Mouse (Mus musculus) heart, postnatal 36 days (tissue): ENCODE measurements around the gene 2310007B03Rik. TPM values are rescaled to one million over a fixed set of nuclear protein-coding genes. Genes with fewer than 3 reads are reported as not detected.

Experiments used
- DNase-seq, 2 experiments: peaks; one replicate each; pipeline ENCODE4 v3.0.0; 2021 to 2022
- intact Hi-C: fragments of 180-260 bp; cut with DNase I; formaldehyde crosslinking; loops from one replicate; pipeline ENCODE4 v1.15.1; 2025
- total RNA-seq, 2 experiments: library from RNA; stranded (reverse); gene quantifications; 2 replicates each; pipeline ENCODE4 v1.2.3; 2021

2310007B03Rik gene
- total RNA-seq, 2 experiments from 2014 or later: not detected

DNA sequence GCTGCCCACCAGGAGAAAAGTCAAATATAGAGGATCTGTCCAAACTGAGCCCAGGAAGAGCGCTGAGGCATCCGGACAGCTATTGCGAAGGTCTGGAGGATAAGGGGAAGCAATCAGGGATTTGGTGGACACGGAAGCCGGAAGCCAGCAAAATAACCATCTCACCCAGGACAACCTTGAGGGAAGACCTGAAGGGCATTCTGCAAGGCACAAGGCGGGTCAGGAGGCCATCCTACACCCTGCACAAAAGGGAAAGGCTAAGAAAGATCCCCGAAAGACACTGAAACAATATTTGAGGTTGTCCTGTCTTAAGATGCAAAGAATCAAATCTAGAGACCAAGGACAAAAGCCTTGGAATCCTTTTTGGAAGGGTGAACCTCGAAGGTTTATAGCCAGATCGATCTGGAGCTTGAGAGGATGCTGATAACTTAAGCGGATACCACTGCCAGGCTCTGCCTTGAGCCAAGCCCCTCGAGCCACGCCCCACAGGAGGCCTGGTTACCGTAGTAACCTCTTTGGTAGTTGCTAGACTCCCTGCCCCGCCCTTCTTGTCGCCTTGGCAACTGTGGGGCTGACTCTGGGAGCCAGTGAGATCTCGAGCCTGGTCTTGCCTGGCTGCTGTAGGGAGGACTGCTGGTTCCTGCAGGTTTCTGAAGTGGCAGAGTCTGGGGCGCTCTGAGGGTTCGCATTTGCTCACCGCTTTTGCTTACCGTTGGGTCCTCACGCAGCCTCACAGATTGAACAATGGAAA is 45.9 kb downstream of the 2310007B03Rik start:
- peak; percentile 34 to 35 for DNase-seq

DNA sequence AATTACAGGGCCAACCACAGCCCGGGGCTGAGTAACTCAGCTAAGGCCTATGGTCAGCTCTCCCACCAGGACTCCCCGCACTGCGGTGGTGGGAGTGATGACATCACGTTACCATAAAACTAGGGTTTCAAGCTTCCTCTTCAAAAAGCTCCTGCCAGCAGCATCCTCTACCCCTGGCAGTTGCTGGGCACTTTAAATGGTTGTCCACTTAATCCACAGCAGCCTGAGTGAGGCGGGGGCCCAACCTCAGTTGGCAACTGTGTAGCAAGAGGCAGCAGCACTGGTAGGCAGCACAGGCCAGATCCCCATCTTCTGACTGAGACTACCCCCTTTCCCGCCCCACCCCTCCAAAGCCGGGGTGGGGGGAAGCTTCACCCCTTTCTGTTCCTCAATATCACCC is 58.0 kb downstream of the 2310007B03Rik start:
- DNase-seq: no peak
- intact Hi-C loops: no loop called here

More for the DNA sequence above, 45.9 kb downstream of the 2310007B03Rik start:
- intact Hi-C loops: no loop called here

DNA sequence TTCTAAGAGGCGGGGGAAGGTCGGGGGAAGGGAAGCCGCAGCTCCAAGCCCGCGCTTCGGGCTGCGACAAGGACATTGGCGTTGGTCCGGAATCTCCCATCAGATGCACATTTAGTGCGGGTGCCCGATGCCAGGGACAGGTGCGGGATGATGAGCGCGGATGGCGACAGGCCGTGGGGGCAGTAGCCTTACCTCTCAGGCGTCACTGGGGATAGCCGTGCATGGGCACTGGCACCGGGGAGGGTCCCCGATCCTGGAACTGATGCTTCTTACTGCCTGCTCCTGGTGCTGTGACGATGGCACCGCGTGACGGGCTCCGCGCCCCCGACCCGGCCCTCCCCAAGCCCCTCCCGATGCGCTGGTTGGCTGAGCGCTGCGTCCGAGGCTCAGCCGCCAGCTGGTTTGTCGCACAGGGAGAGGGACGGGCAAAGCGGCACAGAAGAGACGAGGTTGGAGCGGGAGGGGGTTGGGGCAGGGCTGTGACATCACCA is 59.1 kb downstream of the 2310007B03Rik start, which contains the start of gene Kif1a:
Gene Kif1a, minus strand, starts transcription at position 381 of the 491 bp plus-strand sequence.
- DNase-seq: peak in 1 of 2 experiments; percentile 18
- intact Hi-C loops: no loop called here

Other genes starting within 250 kb of the 2310007B03Rik start
- 1 to 10 TPM; 8.0 to 8.2 TPM for gene Capn10, start 226.6 kb downstream of the 2310007B03Rik start, total RNA-seq
- gene Gpr35, start 210.1 kb downstream of the 2310007B03Rik start, total RNA-seq: under 1 TPM; 0.36 to 0.41 TPM
- gene Aqp12, start 154.6 kb downstream of the 2310007B03Rik start, total RNA-seq: not detected
- gene Kif1a, start 59.0 kb downstream of the 2310007B03Rik start, total RNA-seq: 1 to 10 TPM; 1.7 to 2.0 TPM
- gene Agxt, start 25.7 kb downstream of the 2310007B03Rik start, total RNA-seq: not detected
- gene Crocc2, start 7.8 kb upstream of the 2310007B03Rik start, total RNA-seq: not detected
- gene Sned1, start 74.9 kb upstream of the 2310007B03Rik start, total RNA-seq: 10 to 100 TPM in 1 of 2 experiments, 1 to 10 TPM in 1; 9.6 to 12.8 TPM
- gene Mterf4, start 145.0 kb upstream of the 2310007B03Rik start, total RNA-seq: 10 to 100 TPM; 14.5 TPM
- gene Ppp1r7, start 181.9 kb upstream of the 2310007B03Rik start, total RNA-seq: 10 to 100 TPM; 29.1 to 31.3 TPM
- under 1 TPM; 0.28 to 0.46 TPM for gene Pask, start 182.5 kb upstream of the 2310007B03Rik start, total RNA-seq
- not detected for gene Ano7, start 213.0 kb upstream of the 2310007B03Rik start, total RNA-seq